Mouse (Mus musculus): Measurements from ENCODE around the gene Vps4a.
"Not testable (repeated sequence)": the region's sequence is repeated elsewhere in the genome, so short reads cannot be mapped to it uniquely, and the experiment has no call there.

Gene Vps4a

GRCm38 (mm10) chr8:107030650-107031576 is at the start of gene Vps4a:
TSS of gene Vps4a (plus strand) at chr8:107031222.
- DNase-seq, result peak; percentile 96

GRCm38 (mm10) chr8:106985404-106985821 is 45.6 kb upstream of the Vps4a start:
- DNase-seq, result no peak

- no peak for DNase-seq
Measured at GRCm38 (mm10) chr8:106985951-106986350, 45.1 kb upstream of the Vps4a start.

- no peak for DNase-seq
Measured at GRCm38 (mm10) chr8:106987557-106987956, 43.5 kb upstream of the Vps4a start.

- no peak for DNase-seq
Measured at GRCm38 (mm10) chr8:106991393-106991792, 39.6 kb upstream of the Vps4a start.

- not testable (repeated sequence) for DNase-seq
Measured at GRCm38 (mm10) chr8:106996339-106996738, 34.7 kb upstream of the Vps4a start.

GRCm38 (mm10) chr8:106997416-106997815 is 33.6 kb upstream of the Vps4a start:
- DNase-seq, result no peak

- DNase-seq, result no peak
Measured at GRCm38 (mm10) chr8:106999068-106999467, 32.0 kb upstream of the Vps4a start.

- peak; percentile 77 for DNase-seq
Measured at GRCm38 (mm10) chr8:107002532-107002931, 28.5 kb upstream of the Vps4a start.

- no peak for DNase-seq
Measured at GRCm38 (mm10) chr8:107007795-107008194, 23.2 kb upstream of the Vps4a start.

- no peak for DNase-seq
Measured at GRCm38 (mm10) chr8:107012666-107013065, 18.4 kb upstream of the Vps4a start.

- no peak for DNase-seq
Measured at GRCm38 (mm10) chr8:107014915-107015314, 16.1 kb upstream of the Vps4a start.

GRCm38 (mm10) chr8:107023479-107023878 is 7.5 kb upstream of the Vps4a start:
- no peak for DNase-seq

GRCm38 (mm10) chr8:107029310-107029709 is 1.7 kb upstream of the Vps4a start:
- DNase-seq, result no peak

- no peak for DNase-seq
Measured at GRCm38 (mm10) chr8:107030058-107030457, 964 bp upstream of the Vps4a start.

- no peak for DNase-seq
Measured at GRCm38 (mm10) chr8:107031577-107032090, 612 bp downstream of the Vps4a start.

- DNase-seq, result not testable (repeated sequence)
Measured at GRCm38 (mm10) chr8:107033609-107034008, 2.6 kb downstream of the Vps4a start.

- DNase-seq, result no peak
Measured at GRCm38 (mm10) chr8:107035641-107036040, 4.6 kb downstream of the Vps4a start.

- no peak for DNase-seq
Measured at GRCm38 (mm10) chr8:107036626-107037025, 5.6 kb downstream of the Vps4a start.

GRCm38 (mm10) chr8:107040632-107041031 is 9.6 kb downstream of the Vps4a start:
- DNase-seq, result no peak

GRCm38 (mm10) chr8:107045478-107045877 is 14.5 kb downstream of the Vps4a start:
- DNase-seq, result no peak

- DNase-seq, result no peak
Measured at GRCm38 (mm10) chr8:107046976-107047375, 16.0 kb downstream of the Vps4a start.

GRCm38 (mm10) chr8:107048061-107048941 is 17.3 kb downstream of the Vps4a start, which contains the start of gene Pdf:
TSS of gene Pdf (minus strand) at chr8:107048614.
- DNase-seq, result peak; percentile 89

Measured in cerebellum, adult 9-11 months (tissue).